Mouse (Mus musculus) C2C12 (cell line): ENCODE results near the gene Sdf4. TPM values are rescaled to one million over a fixed set of nuclear protein-coding genes. Genes with fewer than 3 reads are reported as not detected.
A peak's percentile ranks its signal among the peaks of the same experiment; 100 is the strongest.

Experiments
- H3K27me3 ChIP-seq: one replicate; pipeline ENCODE4 v1.6.1; 2011; ENCODE audit not compliant: control insufficient read depth, insufficient read depth, insufficient read length
- H3K36me3 ChIP-seq: one replicate; pipeline ENCODE4 v1.6.1; 2011; ENCODE audit not compliant: control insufficient read depth, insufficient read depth
- H3K4me3 ChIP-seq: one replicate; pipeline ENCODE4 v1.5.1; 2011; ENCODE audit warnings: mild to moderate bottlenecking, control low read depth; ENCODE audit not compliant: poor library complexity, insufficient read depth, severe bottlenecking
- H3K79me2 ChIP-seq: one replicate; pipeline ENCODE4 v1.6.1; 2011; ENCODE audit not compliant: control insufficient read depth, insufficient read depth
- H3K79me3 ChIP-seq: one replicate; pipeline ENCODE4 v1.6.1; 2011; ENCODE audit warnings: low read depth, control low read depth
- H3ac ChIP-seq: one replicate; pipeline ENCODE3; 2011; ENCODE audit warnings: low read depth; ENCODE audit not compliant: control insufficient read depth, insufficient read length
- CEBPB ChIP-seq: IDR thresholded peaks from one replicate; pipeline ENCODE4 v1.6.1; 2011; ENCODE audit warnings: low read depth, mild to moderate bottlenecking, control low read depth, moderate library complexity
- CTCF ChIP-seq: IDR thresholded peaks from one replicate; pipeline ENCODE4 v1.5.1; 2011; ENCODE audit not compliant: control insufficient read depth, insufficient read depth, insufficient read length
- FOSL1 ChIP-seq: IDR thresholded peaks from one replicate; pipeline ENCODE4 v1.8.0; 2011; ENCODE audit warnings: mild to moderate bottlenecking, low read length; ENCODE audit not compliant: poor library complexity, insufficient read depth, severe bottlenecking
- MAX ChIP-seq: IDR thresholded peaks from one replicate; pipeline ENCODE4 v1.6.1; 2011; ENCODE audit warnings: mild to moderate bottlenecking, control low read depth
- MYOD1 ChIP-seq: IDR thresholded peaks from one replicate; pipeline ENCODE4 v1.6.1; 2011; ENCODE audit warnings: low read depth; ENCODE audit not compliant: control insufficient read depth, insufficient read length
- MYOG ChIP-seq: IDR thresholded peaks from one replicate; pipeline ENCODE4 v1.6.1; 2011; ENCODE audit not compliant: control insufficient read depth, insufficient read length; ENCODE audit errors: extremely low read depth
- USF1 ChIP-seq: IDR thresholded peaks from one replicate; pipeline ENCODE4 v1.6.1; 2011; ENCODE audit warnings: low read depth, mild to moderate bottlenecking, control low read depth, moderate library complexity
- polyA plus RNA-seq: library from polyadenylated mRNA; unstranded; fragments of >200 nt; fragmentation: generic; extraction: Trizol; gene quantifications from one replicate; pipeline ENCODE4 v1.2.1, GENCODE M21; 2012; ENCODE audit warnings: missing spikeins

Gene Sdf4
- polyA plus RNA-seq, 1 experiment: 141 TPM

- peak overlapping the region; percentile 39 for H3ac ChIP-seq
- H3K27me3 ChIP-seq: peaks cover 19% of the 10 kb centered on the region
- no peaks in the 10 kb centered on the region for H3K79me3 ChIP-seq
- H3K4me3 ChIP-seq: peak overlapping the region; percentile 30
- no peaks in the 10 kb centered on the region for H3K79me2 ChIP-seq
- TF ChIP-seq USF1: no peak
- TF ChIP-seq MAX: no peak
- TF ChIP-seq MYOD1: peak; percentile 47
- no peaks in the 10 kb centered on the region for H3K36me3 ChIP-seq
These were observed 39.1 kb downstream of the Sdf4 start for GRCm38 (mm10) chr4:156031593-156032391.

- H3ac ChIP-seq: no peak overlapping the region
- no peaks in the 10 kb centered on the region for H3K79me2 ChIP-seq
- H3K4me3 ChIP-seq: no peak overlapping the region
- TF ChIP-seq CTCF: no peak
- no peak for TF ChIP-seq FOSL1
- peaks cover 19% of the 10 kb centered on the region for H3K27me3 ChIP-seq
- no peaks in the 10 kb centered on the region for H3K79me3 ChIP-seq
- no peaks in the 10 kb centered on the region for H3K36me3 ChIP-seq
These were observed 40.2 kb downstream of the Sdf4 start for GRCm38 (mm10) chr4:156032856-156033255.

- TF ChIP-seq CTCF (peak; percentile 45), MYOG (no peak)
- H3K4me3 ChIP-seq: no peak overlapping the region
These were observed 40.9 kb downstream of the Sdf4 start for GRCm38 (mm10) chr4:156033476-156034119.

GRCm38 (mm10) chr4:156034301-156034700, 41.6 kb downstream of the Sdf4 start:
- Histone ChIP-seq H3K79me2 (no peaks in the 10 kb centered on the region), H3ac (no peak overlapping the region), H3K4me3 (no peak overlapping the region), H3K79me3 (no peaks in the 10 kb centered on the region), H3K36me3 (no peaks in the 10 kb centered on the region), H3K27me3 (peaks cover 19% of the 10 kb centered on the region)
- no peak for TF ChIP-seq USF1
- no peak for TF ChIP-seq MAX

More at GRCm38 (mm10) chr4:156033476-156034119, 40.9 kb downstream of the Sdf4 start:
- no peak overlapping the region for H3ac ChIP-seq
- peaks cover 19% of the 10 kb centered on the region for H3K27me3 ChIP-seq
- no peaks in the 10 kb centered on the region for H3K79me3 ChIP-seq
- no peaks in the 10 kb centered on the region for H3K36me3 ChIP-seq
- no peaks in the 10 kb centered on the region for H3K79me2 ChIP-seq

- no peak overlapping the region for H3K4me3 ChIP-seq
- H3K79me2 ChIP-seq: no peaks in the 10 kb centered on the region
- TF ChIP-seq MYOD1 (no peak), CTCF (no peak), MYOG (no peak), MAX (no peak), CEBPB (no peak), USF1 (no peak), FOSL1 (no peak)
- H3K36me3 ChIP-seq: no peaks in the 10 kb centered on the region
- no peaks in the 10 kb centered on the region for H3K79me3 ChIP-seq
- peaks cover 19% of the 10 kb centered on the region for H3K27me3 ChIP-seq
- no peak overlapping the region for H3ac ChIP-seq
These were observed 42.2 kb downstream of the Sdf4 start for GRCm38 (mm10) chr4:156034901-156035300.

GRCm38 (mm10) chr4:156044754-156045153, 52.1 kb downstream of the Sdf4 start:
- H3K79me3 ChIP-seq: no peaks in the 10 kb centered on the region
- peaks cover 24% of the 10 kb centered on the region for H3K27me3 ChIP-seq
- H3ac ChIP-seq: no peak overlapping the region
- H3K4me3 ChIP-seq: no peak overlapping the region
- TF ChIP-seq CEBPB (no peak), MYOG (no peak), USF1 (no peak), MAX (no peak), CTCF (no peak), MYOD1 (no peak), FOSL1 (no peak)
- no peaks in the 10 kb centered on the region for H3K79me2 ChIP-seq
- no peaks in the 10 kb centered on the region for H3K36me3 ChIP-seq
